Mouse (Mus musculus) limb, embryonic 12.5 days (tissue): ENCODE measurements at regions not wholly inside any gene's neighbourhood (a gene's known extent, or its start where the extent isn't known, plus 50 kb on each side); places are given as distances from the start of the nearest gene placed in this dataset.

Source experiments
- ATAC-seq: fragments of 200-750 bp; cut with Nextera tagmentation; 2 replicates; pipeline ENCODE4 v1.8.0; 2017; ENCODE audit warnings: low read depth, moderate TSS enrichment; ENCODE audit not compliant: insufficient number of reproducible peaks, insufficient read depth, low FRiP score, low TSS enrichment
- H3K27ac ChIP-seq: fragments of 300-500 bp; sonication (generic); 2 replicates; pipeline ENCODE4 v1.5.1; 2016; ENCODE audit warnings: mild to moderate bottlenecking, moderate library complexity
- H3K27me3 ChIP-seq: fragments of 300-500 bp; sonication (generic); 2 replicates; pipeline ENCODE4 v1.6.1; 2016; ENCODE audit warnings: mild to moderate bottlenecking, moderate library complexity
- H3K36me3 ChIP-seq: fragments of 300-500 bp; sonication (generic); 2 replicates; pipeline ENCODE4 v1.6.1; 2016; ENCODE audit warnings: mild to moderate bottlenecking, moderate library complexity
- H3K4me1 ChIP-seq: fragments of 300-500 bp; sonication (generic); replicated peaks from 2 replicates; pipeline ENCODE4 v1.6.1; 2016
- H3K4me2 ChIP-seq: fragments of 300-500 bp; sonication (generic); 2 replicates; pipeline ENCODE4 v1.6.1; 2016; ENCODE audit warnings: mild to moderate bottlenecking, moderate library complexity
- H3K4me3 ChIP-seq: fragments of 300-500 bp; sonication (generic); replicated peaks from 2 replicates; pipeline ENCODE4 v1.5.1; 2016; ENCODE audit warnings: mild to moderate bottlenecking
- H3K9ac ChIP-seq: fragments of 300-500 bp; sonication (generic); replicated peaks from 2 replicates; pipeline ENCODE4 v1.6.1; 2016; ENCODE audit warnings: mild to moderate bottlenecking, moderate library complexity
- H3K9me3 ChIP-seq: fragments of 300-500 bp; sonication (generic); 2 replicates; pipeline ENCODE4 v1.6.1; 2016; ENCODE audit warnings: mild to moderate bottlenecking, moderate library complexity
- WGBS: fragments of 180-500 bp; shearing (Covaris S2); methylation state at CpG from one replicate; pipeline ENCODE4 v1.1.7; 2016; 5-methylcytosine and 5-hydroxymethylcytosine counted together

DNA sequence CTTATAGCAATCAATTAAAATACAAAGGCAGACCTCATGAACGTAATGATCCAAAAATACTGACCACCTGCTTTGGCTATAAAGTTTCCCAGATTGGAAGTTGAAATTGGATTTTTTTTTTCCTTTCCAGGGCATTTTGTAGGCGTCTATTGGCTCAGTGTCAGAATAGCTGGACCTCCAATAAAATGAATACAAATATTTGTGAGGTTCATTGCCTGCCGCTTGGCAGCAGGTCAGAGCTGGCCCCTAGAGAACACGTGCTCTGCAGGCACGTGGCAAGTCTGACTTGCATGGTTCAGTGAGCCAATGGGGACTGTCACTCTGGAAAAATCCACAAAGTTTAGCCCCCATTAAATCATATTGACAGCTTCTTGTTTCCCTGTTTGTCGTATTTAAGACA, 118.0 kb upstream of the Kbtbd8 start:
- H3K36me3 ChIP-seq = no peaks in the 10 kb centered on the region
- H3K4me1 ChIP-seq = peaks cover 21% of the 10 kb centered on the region
- no peaks in the 10 kb centered on the region for H3K9me3 ChIP-seq
- no peaks in the 10 kb centered on the region for H3K27me3 ChIP-seq
- H3K4me3 ChIP-seq = no peak overlapping the region
- H3K4me2 ChIP-seq = no peak overlapping the region
- no peak overlapping the region for H3K9ac ChIP-seq
- peak; percentile 68; the same call in 1 of the 2 replicates for ATAC-seq
- H3K27ac ChIP-seq = no peak overlapping the region
- 31% methylated on average over 6 of the region's 6 CpGs for WGBS

DNA sequence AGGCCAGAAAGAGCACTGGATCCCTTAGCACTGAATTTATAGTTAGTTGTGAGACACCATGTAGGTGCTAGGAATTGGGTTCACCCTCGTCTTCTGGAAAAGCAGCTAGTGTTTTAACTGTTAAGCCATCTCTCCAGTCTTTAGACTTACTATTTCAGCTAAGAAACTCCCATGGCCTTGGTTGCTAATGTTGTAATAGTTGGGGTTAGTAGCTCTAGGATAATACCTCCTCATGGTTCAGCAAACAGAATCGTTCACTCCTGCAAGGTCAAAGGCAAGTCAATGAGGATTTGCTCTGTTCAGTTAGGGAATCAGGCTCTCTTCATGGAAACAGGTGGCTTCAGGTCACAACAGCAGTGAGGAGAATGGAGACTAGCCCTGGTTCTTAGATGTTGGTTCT, 118.7 kb upstream of the Kbtbd8 start:
- Histone ChIP-seq H3K4me2 (no peak overlapping the region), H3K27ac (no peak overlapping the region), H3K4me3 (no peak overlapping the region), H3K36me3 (no peaks in the 10 kb centered on the region), H3K9me3 (no peaks in the 10 kb centered on the region), H3K4me1 (peaks cover 21% of the 10 kb centered on the region), H3K27me3 (no peaks in the 10 kb centered on the region), H3K9ac (no peak overlapping the region)
- 82% methylated on average over 2 of the region's 2 CpGs for WGBS
- ATAC-seq = no peak

DNA sequence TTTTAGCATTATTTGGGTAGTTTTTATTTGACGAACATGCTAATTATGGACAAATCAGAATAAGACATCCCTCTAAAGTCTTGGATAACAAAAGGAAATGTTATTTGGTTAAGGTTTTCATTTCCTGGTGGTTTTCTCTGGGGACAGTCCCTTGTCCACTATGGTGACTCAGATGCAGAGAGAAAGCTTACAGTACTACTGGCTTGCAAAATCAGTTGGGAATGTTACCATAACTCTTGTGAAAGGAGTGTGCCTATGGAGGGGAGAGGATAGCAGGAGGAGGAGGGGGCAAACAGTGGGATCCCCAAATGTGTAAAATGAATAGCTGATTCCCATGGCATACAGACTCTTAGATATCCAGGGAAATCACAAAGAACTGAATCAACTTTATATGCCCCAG, 122.7 kb upstream of the Kbtbd8 start:
- H3K4me3 ChIP-seq = no peak overlapping the region
- no peaks in the 10 kb centered on the region for H3K27me3 ChIP-seq
- 98% methylated on average over 1 of the region's 1 CpGs for whole genome bisulfite sequencing
- H3K9me3 ChIP-seq = no peaks in the 10 kb centered on the region
- peaks cover 13% of the 10 kb centered on the region for H3K4me1 ChIP-seq
- H3K36me3 ChIP-seq = no peaks in the 10 kb centered on the region
- ATAC-seq = no peak
- no peak overlapping the region for H3K9ac ChIP-seq
- no peak overlapping the region for H3K4me2 ChIP-seq
- no peak overlapping the region for H3K27ac ChIP-seq

DNA sequence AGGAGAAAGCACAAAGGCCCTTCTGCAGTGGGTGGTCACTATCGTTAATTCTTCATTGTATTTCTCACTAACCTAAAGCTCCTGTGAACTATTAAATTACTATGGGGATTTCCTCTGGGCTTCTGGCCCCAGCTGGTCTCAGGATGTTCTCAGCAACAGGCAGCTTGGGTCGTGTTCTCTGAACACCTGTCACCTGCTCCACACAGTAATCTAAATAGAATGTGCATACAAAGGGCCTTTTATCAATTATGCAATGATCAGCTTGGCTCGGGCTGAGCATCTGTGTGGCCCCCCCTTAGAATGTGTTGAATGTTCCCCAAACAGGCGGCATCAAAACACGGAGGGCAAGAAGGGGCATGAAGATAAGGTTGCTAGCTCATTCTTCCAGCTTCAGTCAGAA, 129.6 kb upstream of the Kbtbd8 start:
- H3K9ac ChIP-seq = no peak overlapping the region
- H3K4me1 ChIP-seq = 0 out of 2 replicates have a peak, but pooled peaks cover 5% of the 10 kb centered on the region
- H3K27me3 ChIP-seq = no peaks in the 10 kb centered on the region
- H3K4me2 ChIP-seq = no peak overlapping the region
- H3K4me3 ChIP-seq = no peak overlapping the region
- no peak for ATAC-seq
- peaks cover 4% of the 10 kb centered on the region; the same call in 1 of the 2 replicates for H3K9me3 ChIP-seq
- H3K27ac ChIP-seq = no peak overlapping the region
- H3K36me3 ChIP-seq = no peaks in the 10 kb centered on the region
- 45% methylated on average over 5 of the region's 5 CpGs for WGBS

DNA sequence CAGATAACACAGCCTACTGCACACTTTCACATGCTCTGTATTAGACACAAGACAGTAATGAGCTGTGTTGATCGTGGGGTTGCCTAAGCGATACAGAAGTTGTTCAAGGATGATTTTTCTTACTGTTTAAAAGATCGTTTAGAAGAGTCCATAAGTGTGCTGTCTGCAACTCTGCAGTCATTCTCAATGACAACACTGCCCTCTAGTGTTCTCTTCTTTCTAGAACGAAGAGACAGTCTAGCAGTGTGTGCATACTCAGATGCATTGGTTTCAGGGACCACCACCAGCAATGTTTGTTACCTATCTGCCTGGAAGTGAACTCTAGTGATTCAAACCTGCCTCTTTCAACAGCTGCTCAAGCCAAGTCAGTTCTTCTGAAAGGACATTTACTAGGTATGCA, 130.7 kb upstream of the Kbtbd8 start:
- Histone ChIP-seq H3K9ac (no peak overlapping the region), H3K36me3 (no peaks in the 10 kb centered on the region), H3K4me2 (no peak overlapping the region), H3K4me3 (no peak overlapping the region), H3K9me3 (peaks cover 4% of the 10 kb centered on the region; the same call in 1 of the 2 replicates), H3K4me1 (peaks cover 16% of the 10 kb centered on the region), H3K27ac (no peak overlapping the region), H3K27me3 (no peaks in the 10 kb centered on the region)
- ATAC-seq = peak; percentile 47; the same call in 1 of the 2 replicates
- 23% methylated on average over 4 of the region's 4 CpGs for WGBS

DNA sequence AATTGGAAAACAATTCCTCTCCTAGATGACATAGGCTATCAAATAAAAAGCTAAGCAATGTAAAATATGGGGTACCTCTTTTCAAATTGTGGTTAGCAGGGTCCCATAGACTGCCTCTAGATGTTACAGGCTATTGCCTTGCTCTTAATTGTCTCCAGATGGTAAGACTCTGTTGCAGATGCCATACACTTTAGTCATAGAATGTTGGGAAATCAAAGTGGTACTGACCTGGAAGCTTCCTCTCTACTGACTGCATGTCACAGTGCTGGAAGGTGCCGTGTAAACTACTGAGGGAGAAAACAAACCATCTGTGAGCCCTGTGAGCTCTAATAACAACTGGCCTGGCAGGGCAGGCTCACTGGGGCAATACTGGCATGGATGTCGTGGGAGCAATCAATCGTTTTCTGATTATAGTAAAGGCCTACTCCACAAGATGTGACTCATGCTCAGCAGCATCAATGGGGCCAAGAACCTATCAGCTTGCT, 132.6 kb upstream of the Kbtbd8 start:
- Histone ChIP-seq H3K4me2 (no peak overlapping the region), H3K27ac (no peak overlapping the region), H3K9ac (no peak overlapping the region), H3K27me3 (no peaks in the 10 kb centered on the region), H3K4me3 (no peak overlapping the region), H3K36me3 (no peaks in the 10 kb centered on the region), H3K4me1 (peaks cover 17% of the 10 kb centered on the region), H3K9me3 (peaks cover 4% of the 10 kb centered on the region; the same call in 1 of the 2 replicates)
- ATAC-seq = no peak
- 74% methylated on average over 3 of the region's 3 CpGs for WGBS

DNA sequence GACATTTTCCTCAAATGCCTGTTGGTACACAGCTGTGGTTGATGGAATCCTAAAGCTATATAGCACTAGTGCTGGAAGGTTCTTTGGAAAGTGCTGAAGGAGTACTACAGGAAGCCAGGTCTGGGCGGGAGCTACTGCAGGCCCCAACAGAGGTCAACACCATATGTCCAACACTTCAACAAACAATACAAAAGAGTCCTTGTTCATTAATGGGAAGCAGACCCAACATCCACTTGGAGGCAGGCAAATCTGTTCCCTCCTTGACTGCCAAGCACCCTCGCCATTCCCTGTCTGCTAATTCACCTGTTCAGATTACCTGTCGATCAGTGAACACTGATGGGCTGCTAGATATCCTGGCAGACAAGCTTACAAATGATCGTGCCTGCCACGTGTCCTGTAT, 148.4 kb upstream of the Kbtbd8 start:
- H3K9me3 ChIP-seq = no peaks in the 10 kb centered on the region
- no peak overlapping the region for H3K27ac ChIP-seq
- H3K36me3 ChIP-seq = no peaks in the 10 kb centered on the region
- H3K4me3 ChIP-seq = no peak overlapping the region
- H3K4me2 ChIP-seq = no peak overlapping the region
- no peaks in the 10 kb centered on the region for H3K27me3 ChIP-seq
- peaks cover 16% of the 10 kb centered on the region for H3K4me1 ChIP-seq
- WGBS = 51% methylated on average over 5 of the region's 5 CpGs
- no peak overlapping the region for H3K9ac ChIP-seq
- no peak for ATAC-seq

DNA sequence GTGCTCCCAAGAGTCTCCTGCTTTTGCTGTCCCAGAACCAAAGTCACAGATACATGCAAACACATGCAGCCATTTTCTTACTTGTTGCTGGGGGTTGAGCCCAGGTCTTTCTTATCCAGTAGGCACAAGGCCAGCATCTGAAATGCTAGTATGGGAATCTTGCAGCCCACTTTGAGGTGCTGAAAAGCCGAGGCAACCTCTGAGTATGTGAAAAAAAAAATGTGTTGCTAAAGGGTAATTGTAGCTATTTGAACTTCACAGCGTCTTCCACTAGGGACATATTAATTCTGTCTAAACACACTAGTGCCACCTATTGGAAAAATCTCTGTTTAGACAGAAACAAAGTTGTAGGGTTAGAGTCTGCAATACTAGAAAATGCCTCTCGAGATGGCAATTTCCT, 150.1 kb upstream of the Kbtbd8 start:
- 8% methylated on average over 3 of the region's 3 CpGs for WGBS
- Histone ChIP-seq H3K9ac (no peak overlapping the region), H3K4me3 (no peak overlapping the region), H3K36me3 (no peaks in the 10 kb centered on the region), H3K4me2 (no peak overlapping the region), H3K27me3 (no peaks in the 10 kb centered on the region), H3K27ac (peak overlapping the region; percentile 23; the same call in 1 of the 2 replicates), H3K4me1 (peaks cover 26% of the 10 kb centered on the region), H3K9me3 (no peaks in the 10 kb centered on the region)
- 0 out of 2 replicates have a peak, but pooled peaks have one; percentile 26 for ATAC-seq

DNA sequence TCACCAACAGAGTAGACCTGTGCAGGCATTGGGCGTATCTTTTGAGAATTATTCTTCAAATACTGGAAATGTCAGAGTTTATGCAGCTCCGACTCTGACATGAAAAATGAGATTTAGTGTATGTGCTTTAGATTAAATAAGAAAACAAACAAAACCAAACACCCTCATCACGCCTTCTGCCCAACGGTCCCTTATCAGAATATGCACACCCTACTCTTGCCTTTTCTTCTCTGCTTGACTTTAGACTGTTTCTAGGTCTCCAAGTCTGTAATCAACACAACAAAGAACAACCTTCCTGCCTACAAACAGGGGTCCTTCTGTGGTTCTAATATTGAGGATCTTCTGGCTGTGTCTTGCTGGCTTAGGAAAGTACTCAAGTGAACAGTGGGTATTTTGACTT, 153.8 kb upstream of the Kbtbd8 start:
- Histone ChIP-seq H3K4me2 (no peak overlapping the region), H3K4me1 (peaks cover 16% of the 10 kb centered on the region), H3K9ac (no peak overlapping the region), H3K27ac (no peak overlapping the region), H3K9me3 (no peaks in the 10 kb centered on the region), H3K27me3 (no peaks in the 10 kb centered on the region), H3K4me3 (no peak overlapping the region), H3K36me3 (no peaks in the 10 kb centered on the region)
- WGBS = 76% methylated on average over 4 of the region's 4 CpGs
- ATAC-seq = no peak

DNA sequence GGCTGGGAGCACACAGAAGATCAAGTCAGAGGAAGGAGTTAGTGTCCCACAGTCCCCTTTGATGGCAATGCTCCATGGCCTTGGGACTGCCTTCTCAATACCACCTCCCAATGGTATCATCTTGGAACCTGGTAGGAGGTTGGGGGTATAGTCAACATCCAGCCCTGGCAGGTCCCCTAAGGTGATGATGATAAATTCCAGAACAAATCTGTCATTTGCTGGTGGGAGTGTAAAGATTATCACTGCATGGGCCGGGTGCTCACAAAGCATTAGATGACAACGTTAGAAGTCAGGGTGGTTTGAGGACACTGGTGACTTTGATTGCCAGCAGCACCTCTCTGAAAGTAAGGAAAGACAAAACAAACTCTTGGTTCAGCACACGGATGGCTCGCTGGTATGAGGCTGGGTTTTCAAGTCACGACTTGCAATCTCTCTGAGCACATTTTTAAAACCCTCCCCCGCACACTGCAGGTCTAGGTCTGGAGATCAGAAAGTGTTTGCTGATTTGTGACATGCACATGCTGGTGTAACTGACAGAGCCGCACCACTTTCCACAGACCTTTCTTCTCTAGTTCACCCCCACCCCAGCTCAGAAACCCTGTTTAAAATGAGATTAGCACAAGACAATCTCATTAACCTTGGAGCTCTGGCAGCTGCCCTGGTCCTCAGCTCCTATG, 154.5 kb upstream of the Kbtbd8 start:
- Histone ChIP-seq H3K36me3 (no peaks in the 10 kb centered on the region), H3K9me3 (no peaks in the 10 kb centered on the region), H3K27ac (no peak overlapping the region), H3K4me1 (peaks cover 15% of the 10 kb centered on the region), H3K4me3 (no peak overlapping the region), H3K9ac (no peak overlapping the region), H3K4me2 (no peak overlapping the region), H3K27me3 (no peaks in the 10 kb centered on the region)
- 23% methylated on average over 7 of the region's 7 CpGs for WGBS
- ATAC-seq = no peak

DNA sequence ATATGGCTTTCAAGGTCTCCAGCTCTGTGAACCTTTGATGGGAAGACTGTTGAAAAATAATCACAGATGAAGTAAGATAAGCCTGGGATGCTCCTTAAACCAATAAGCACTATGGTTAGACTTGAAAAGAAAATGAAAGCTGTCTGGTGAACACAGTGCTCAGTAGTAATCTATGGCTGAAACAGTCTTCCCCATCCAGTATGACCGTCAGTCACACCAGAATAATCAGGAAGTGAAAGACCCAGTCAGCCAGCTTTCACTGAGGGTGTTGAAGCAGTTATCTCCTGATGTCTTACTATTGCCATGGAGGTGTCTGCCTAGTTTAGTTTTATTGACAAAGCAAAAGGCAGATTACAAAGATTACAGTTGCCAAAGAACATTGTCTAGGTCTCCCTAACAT, 155.2 kb upstream of the Kbtbd8 start:
- no peak overlapping the region for H3K27ac ChIP-seq
- no peaks in the 10 kb centered on the region for H3K9me3 ChIP-seq
- no peaks in the 10 kb centered on the region for H3K36me3 ChIP-seq
- no peaks in the 10 kb centered on the region for H3K27me3 ChIP-seq
- no peak for ATAC-seq
- H3K4me3 ChIP-seq = no peak overlapping the region
- H3K4me1 ChIP-seq = peaks cover 13% of the 10 kb centered on the region
- 87% methylated on average over 1 of the region's 1 CpGs for WGBS
- no peak overlapping the region for H3K9ac ChIP-seq
- H3K4me2 ChIP-seq = no peak overlapping the region

DNA sequence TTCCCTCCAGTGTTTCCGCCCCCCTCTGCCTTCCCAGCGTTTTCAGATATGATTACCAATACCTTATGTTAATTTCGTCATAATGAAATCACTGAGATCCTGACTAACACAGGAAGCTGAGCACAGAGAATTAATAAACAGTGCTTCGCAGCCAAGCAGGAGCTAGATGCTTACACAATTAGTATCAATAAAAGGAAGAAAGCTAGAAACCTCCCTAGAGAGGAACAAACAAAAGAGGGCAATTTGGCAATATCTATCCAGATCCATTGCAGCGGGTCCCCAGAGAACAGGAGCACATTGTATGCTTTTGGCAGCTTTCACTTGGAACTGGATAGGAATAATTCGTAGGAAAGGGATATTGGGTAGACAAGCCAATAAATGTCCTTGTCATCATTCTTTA, 159.1 kb upstream of the Kbtbd8 start:
- 83% methylated on average over 6 of the region's 6 CpGs for WGBS
- no peak for ATAC-seq
- H3K4me1 ChIP-seq = peaks cover 9% of the 10 kb centered on the region; the same call in 1 of the 2 replicates
- no peak overlapping the region for H3K4me3 ChIP-seq
- no peak overlapping the region for H3K9ac ChIP-seq
- H3K27me3 ChIP-seq = no peaks in the 10 kb centered on the region
- H3K4me2 ChIP-seq = no peak overlapping the region
- H3K9me3 ChIP-seq = no peaks in the 10 kb centered on the region; the same call in 1 of the 2 replicates
- H3K36me3 ChIP-seq = no peaks in the 10 kb centered on the region
- H3K27ac ChIP-seq = no peak overlapping the region
